Mouse (Mus musculus): ENCODE measurements around the gene Col4a4.
A peak's percentile ranks its signal among the peaks of the same experiment; 100 is the strongest.

The Col4a4 gene

DNA sequence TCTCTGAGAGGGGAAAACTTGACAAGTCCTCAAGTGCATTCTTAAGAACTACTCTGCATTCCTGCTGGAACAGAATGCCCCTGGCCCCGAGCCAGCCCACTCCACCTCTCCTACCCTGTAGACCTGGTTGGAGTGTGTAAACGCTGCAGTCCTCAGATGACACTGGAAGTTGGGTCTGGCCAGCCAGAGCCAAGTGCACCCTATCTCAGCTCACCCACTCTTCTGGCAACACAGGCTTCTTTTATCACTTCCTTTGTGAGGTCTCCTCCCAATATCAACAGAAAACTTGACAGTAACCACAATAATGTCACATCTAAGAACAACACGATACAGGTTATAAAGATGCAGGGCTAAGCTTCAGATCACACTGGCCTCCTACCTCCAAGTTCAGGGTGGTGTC, 8.7 kb downstream of the Col4a4 start:
- peak; percentile 13 for DNase-seq (ENCODE audit: low spot score)

DNA sequence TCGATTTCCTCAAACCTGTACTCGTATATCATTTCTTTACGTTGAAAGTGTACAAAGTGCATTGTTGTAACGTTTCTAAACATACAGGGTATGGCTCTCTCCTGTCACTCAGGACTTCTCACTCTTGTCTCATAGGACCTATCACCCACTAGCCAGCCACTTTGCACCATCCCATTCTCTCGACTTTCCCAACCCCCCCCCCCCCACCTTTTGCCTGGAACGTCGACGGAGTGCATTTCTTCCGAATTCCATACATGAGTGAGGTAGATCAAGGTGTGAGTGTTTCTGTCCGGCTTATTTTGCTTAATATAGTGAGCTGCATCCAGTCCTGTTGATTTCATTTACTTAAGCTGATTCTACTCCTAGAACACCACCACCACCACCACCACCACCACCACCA, 9.3 kb downstream of the Col4a4 start:
- DNase-seq (ENCODE audit: low spot score), result no peak

DNA sequence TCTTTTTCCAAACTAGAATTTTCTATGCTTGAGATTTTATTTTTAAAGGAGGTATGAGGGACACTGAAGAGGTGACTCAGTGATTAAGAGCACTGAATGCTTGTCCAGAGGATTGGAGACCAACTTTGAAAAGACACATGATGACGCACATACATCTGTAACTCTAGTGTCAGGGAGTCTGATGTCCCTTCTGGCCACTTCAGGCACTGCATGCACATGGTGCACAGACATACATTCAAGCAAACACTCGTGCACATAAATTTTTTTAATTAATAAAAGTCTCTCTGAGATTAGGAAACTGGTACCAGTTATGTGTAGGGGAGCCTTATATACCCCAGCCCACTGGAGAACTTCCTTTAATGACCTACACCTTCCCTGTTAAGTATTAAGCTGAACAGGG, 10.5 kb downstream of the Col4a4 start:
- DNase-seq (ENCODE audit: low spot score), result no peak

DNA sequence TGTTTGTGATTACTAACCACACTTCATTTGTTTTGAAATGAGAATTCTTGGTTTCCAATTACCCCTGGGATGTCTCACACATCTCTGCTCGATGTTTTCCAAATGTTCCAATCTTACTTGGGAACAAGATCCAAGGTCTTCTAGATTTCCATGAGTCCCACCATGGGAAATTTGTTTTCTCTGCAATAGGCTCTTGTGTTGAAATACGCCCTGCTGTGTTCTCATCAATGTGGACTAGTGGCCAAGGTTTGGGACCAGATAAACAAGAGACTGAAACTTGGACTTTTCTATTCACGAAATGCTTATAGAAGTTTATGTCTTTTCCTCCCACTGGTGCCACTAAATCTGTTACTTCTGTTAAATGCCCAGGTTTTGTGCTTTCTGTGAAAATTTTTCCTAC, 11.0 kb downstream of the Col4a4 start:
- DNase-seq (ENCODE audit: low spot score), result no peak

DNA sequence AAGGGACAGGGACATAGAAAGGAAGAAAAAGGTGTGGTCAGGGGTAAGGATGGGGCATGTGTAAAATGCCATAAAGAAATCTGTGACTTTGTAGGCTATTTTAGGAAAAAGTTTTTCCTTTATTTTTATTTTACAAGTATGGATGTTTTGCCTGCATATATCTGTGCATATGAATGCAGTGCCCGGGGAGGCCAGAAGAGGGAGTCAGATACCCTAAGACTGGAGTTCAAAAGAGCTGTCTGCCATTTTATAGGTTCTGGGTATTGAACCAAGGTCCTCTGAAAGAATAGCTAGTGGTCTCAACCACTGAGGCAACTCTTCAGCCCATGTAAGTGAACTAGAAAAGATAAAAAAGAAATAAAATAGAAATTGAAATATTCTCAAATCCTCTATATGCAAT, 14.9 kb downstream of the Col4a4 start:
- no peak for DNase-seq (ENCODE audit: low spot score)

DNA sequence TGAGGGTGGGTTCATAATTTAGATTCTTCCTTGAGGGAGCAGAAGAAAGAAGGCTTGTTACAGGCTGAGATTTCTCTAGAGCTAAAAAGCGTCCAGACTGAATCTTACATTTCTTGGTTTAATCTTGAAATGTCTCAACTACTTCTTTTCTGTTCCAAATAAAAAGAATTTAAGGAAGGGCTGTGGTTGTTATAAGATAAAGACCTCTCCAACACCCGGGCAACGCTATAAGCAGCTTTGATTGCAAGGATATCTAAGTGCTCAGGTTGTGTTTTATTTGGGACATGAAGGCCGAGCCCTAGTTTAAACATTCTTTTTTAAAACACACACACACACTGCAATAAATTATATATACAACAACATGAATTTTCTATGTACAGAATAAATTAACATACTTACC, 17.2 kb downstream of the Col4a4 start:
- DNase-seq (ENCODE audit: low spot score), result no peak

DNA sequence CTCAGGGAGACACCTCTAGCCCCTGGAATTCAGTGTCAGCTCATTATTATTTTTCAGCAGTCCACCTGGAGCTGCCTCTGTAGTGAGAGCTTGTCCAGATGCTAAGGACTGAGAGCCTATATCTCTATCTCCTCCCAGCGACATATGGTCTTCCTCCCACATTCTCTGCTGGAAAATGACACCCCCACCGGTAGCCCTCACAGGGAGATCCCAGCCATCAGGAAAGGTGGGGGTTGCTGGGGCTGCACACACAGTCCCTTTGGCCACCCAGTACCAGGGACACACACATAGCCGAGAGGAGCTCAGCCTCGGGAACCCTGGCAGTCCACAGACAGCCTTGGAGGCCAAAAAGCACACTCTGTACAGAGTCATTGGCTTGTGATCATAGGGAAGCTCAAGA, 26.4 kb downstream of the Col4a4 start:
- DNase-seq (ENCODE audit: low spot score), result no peak

DNA sequence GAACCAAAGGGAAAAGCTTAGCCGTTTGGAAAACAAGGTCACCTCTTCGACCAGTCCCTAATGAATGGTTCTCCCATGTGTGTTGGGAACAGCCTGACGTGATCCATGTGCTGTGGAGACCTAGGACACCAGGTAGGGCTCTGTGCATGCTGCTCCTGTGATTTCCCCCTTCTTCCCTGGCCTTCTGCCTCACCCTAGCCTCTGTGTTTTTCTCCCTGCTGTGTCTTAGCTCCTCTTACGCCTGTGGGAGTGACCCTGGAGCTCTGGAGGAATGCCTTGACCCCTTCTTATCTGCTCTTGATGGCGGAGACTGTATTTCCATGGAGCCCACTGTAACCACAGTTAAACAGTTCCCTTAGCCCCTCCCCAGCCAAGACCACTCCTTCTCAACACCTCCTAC, 31.8 kb downstream of the Col4a4 start:
- DNase-seq (ENCODE audit: low spot score), result no peak

DNA sequence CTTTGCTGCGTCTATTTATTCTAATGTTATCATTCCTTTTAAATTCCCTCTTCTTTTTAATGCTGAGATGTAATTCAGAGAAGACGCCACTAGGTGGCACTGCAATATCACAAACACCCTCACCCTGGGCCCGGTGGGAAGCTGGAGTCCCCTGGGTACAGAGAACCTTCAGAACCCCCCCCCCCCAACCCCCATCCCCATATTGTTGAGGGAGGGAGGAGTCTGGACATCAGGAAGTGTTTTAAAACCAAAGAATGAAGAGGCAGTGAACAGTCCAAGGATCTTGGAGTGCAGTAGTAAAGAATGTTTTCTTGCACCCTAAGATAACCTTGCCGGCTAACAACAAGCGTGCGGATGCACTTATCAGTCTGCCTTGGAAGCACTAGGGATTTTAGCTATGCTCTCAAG, 32.2 kb downstream of the Col4a4 start:
- DNase-seq (ENCODE audit: low spot score), result no peak

DNA sequence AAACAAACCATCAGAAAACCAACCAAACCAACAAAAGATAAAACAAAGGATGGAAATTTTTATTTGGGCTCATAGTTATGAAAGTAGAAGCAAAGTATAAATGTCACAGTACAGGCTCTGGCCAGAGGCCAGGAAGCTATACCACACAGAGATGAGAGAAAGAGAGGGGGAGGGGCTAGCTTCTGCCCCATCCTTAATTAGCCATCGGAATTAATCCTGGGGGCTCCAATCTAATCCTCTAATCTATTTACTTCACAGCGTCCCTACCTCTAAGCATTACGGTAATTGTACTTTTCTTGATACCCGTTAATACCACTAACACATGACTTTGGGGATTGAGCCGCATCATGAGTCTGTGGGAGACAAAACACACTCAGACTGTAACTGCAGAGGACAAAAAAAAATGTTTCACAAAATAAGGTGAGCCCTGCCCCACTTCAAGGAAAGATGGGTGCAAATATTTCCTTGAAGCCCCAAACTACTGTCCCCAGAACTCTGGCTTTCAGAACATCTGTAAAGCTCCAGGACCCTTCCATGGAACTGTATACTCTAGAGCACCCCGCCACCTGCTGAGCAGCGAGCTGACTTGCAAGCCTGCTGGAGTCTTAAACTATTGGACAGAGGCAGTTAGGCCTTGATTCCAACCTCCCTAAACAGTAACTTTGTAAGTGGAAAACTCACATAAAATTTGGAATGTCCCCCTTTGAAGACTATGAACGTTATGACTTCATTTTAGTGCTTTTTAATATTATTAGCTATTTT, 41.3 kb downstream of the Col4a4 start:
- DNase-seq (ENCODE audit: low spot score), result no peak

DNA sequence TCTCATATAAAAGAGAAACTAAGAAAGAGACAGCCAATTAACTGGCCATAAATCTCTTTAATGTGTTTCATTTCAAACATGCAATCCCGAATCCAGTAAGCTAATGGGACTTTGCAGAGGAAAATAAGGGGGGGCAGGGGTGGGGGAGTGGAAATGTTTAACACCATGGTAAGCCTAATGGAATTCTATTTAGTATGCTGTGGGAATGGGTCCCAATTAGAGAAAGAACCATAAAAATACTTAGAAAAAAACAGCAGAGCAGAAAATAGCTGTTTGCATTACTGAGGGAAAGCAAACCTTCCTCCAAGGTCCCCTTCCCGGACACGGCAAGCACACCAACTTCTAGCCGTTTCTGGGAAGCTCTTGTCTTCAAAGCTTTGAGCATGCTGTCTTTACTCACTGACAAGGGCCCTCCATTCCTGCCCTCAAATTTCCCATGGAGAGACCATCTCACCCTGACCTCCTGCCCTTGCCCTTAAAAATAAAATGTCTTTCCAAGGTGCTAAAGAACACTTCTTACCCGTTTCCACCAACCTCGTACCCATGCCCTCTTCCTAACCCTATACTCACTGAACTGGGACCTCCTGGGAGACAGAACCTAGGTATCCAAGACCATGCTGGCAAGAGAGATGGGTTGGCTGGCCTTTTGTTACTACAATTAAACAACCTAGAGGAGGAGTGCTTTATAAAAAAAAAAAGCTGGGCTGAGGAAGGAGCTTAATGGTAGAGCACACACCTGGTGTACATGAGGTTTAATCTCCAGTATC, 42.0 kb downstream of the Col4a4 start:
- no peak for DNase-seq (ENCODE audit: low spot score)

DNA sequence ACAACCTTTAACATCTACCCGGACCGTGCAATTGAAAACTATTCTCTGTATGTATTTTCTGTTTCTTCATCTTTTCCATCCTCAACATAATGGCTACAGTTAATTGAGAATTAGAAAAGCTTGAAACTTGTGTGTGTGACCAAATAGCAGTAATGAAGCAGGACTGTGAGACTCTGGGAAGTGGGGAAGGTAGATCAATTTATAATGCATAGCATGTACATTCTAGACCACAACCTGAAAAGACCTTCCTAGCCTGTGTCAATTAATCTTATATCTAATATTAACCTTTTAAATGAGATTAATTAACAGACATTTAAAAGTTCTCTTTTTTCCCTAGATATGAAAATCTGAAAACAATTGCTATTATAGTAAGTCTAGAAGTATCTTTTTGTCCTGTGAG, 42.7 kb downstream of the Col4a4 start:
- no peak for DNase-seq (ENCODE audit: low spot score)

DNA sequence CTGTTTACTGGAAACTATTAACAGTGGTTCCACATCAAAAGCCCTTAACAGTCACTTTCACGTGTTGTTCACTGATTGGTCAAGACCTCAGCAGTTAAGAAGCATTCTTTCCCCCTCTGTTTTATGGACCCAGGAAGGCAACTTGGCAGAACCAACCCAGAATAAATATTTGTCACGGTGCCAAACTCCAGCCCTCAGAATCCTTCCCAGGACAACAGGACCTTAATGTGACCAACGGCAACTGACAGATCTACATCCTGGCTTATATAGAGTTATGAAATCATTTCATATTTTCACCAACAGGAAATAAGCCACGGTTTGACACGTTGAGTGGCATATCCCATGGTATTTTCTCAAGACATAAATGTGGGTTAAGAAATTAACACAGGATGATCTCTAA, 46.6 kb downstream of the Col4a4 start:
- DNase-seq (ENCODE audit: low spot score), result no peak

DNA sequence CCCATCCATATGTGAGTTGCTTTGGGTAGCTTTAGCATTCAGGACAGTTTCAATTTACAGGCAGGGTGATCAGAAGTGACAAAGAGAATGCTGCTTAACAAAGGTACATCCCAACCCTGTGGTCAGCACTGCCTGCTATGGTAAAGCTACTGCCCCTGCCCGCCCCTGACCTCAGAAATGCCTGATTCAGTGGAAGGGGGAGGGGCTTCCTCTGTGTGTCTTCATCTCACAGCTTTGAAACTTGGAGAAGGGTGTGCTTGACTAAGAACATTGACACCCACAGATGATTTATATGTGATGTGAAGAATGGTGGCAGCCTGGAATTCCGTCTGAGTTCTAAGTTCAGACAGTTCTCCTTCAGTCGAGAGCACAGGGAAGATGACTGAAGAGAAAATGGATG, 48.8 kb downstream of the Col4a4 start:
- no peak for DNase-seq (ENCODE audit: low spot score)

DNA sequence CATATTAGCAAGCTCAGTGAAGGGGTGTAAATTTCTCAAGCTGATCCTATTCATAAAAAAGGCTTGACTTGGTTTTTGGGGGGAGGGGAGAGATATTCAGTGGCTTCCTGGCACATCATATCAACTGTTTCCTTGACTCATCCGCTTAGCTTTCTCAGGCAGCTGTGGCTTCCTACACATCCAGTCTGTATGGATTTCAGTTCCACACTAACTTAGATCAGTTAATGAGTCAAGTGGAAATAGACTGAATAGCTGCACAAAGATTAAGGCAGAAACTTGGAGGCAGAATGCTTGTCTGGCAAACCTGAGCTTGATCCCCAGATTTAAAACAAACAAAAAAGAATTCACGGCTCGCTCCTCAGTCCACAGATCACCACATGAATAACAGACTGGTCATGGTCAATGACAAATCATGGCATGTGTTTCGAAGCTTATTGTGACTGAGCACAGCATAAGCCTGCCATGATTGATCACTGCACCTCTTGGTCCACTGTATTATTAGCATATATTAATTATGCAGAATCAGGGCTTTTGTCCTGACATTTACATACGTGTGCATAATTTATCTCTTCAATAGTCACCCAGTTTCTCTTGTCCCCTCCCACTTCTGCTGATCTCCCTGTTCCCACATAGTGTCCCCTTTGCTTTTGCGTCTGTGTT, 50.0 kb downstream of the Col4a4 start:
- no peak for DNase-seq (ENCODE audit: low spot score)

DNA sequence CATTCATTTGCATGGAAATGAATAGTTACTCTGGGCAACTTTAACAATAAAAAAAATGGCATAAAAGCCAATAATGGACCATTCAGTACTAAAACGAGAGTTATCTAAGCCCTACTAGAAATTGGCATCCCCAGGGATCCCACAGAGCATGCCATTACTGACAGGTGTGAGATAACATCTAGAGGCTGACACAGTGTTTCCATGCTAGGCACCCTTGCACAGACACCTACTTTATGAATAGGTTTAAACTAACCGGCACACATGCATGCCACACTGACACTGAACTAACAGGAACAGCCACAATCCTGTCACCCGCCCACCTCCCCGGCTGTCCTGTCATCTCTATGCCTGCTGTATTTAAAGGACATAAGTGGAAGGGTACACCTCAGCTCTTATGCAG, 58.7 kb downstream of the Col4a4 start:
- no peak for DNase-seq (ENCODE audit: low spot score)

DNA sequence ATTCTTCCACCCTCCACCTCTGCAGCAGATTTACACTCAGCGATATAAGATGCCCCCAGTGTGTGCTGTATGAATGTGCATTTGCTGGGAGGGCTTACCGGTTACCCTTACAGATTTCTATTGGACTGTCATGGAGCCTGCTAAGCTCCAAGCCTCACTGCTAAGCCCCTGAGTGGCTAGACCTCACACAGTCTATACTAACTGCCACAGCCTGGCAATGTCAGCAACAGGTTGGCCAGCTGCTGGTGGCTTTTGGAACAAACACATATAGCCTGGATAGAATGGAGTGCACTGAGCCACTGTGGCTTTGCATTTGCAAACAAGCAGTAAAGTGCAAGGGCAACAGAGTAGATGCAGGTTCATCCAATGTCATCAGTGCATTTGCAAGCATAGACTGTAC, 94.7 kb downstream of the Col4a4 start:
- DNase-seq (ENCODE audit: low spot score), result no peak

DNA sequence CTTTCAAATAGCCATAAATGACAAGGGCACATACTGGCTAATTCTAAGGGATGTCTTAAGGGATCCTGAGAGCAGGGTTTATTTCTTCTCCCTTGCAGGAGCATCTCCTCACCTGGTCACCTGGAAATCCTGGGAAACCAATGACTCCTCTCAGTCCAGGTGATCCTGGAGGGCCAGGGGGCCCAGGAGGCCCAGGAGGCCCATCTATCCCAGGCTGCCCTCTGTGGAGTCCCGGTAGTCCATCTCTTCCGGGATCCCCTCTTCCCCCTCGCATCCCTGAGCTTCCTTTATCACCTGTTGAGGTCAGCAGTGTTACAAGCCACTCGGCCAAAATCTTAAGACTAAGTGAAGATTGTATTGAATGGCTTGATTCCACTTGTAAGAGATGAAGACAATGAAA, 100.3 kb downstream of the Col4a4 start:
- DNase-seq (ENCODE audit: low spot score), result no peak

DNA sequence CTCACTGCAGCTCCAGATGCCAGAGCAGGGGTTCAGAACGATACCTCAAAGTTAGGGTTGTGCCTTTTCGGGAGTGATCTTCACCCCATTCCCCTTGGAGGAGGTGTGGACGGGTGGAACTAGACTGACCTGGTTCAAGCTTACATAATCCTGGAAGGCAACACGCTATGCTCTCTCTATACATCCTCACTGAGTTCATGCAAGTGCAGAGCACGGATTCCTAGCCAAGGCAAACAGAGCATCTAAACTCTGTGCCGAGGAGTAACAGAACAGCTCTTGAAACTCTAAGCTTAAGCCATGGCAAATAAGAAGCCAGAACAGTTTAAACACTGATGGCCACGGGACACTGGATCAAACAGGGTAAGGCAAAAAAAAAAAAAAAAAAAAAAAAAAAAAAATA, 104.3 kb downstream of the Col4a4 start:
- no peak for DNase-seq (ENCODE audit: low spot score)

DNA sequence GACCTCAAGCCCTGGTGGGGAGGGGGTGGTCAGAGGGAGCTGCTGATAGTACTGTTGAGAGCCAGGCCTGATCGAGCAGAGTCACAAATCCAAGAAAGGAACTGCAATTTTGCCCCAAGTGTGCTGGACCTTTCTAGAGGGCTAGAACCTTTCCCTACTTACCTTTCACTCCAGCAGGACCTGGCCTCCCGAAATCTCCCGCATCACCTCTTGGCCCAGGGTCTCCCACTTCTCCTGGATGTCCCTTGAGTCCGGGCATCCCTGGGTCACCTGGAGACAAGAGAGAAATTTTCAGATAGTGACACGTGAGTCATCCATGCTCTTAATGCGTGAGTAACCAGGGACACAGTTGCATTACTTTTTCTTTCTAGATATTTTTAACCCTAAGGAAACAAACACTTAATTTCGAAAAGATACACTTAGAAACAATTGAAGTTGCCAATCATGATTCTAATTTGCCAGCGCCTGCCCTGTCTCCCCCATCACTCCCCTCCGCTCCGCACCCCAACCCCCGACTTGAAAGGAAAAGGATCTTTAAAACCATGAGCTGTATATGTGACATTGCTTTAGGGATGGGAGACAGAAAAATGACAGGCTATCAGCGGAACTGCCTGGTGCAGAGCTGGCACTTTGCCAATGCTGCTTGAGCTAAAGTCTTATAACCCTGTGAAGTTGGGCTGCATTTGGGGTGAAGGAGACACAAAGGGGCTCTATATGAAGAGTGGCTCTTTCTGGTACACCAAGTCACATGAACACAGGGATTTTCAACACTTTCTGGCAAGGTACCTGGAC, 106.8 kb downstream of the Col4a4 start:
- DNase-seq (ENCODE audit: low spot score), result no peak

DNA sequence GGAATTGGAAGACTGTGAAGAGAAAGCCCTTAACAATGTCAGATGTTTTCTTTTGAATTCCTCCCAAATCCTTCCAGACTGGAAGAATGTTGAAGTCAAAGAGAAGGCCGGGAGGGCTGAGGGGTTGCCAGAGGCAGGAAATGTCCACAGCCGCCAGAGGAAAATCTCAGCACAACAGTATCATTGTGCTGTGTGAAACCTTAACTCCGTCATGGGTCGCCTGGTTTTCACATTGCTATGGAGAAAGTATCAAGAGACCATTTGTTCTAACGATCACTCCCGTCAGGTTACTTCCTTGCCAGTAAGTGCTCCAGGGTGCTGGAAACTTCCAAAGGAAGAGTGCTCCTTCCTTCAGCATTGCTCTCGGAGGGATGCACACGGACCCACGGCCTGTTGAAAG, 109.9 kb downstream of the Col4a4 start:
- no peak for DNase-seq (ENCODE audit: low spot score)

DNA sequence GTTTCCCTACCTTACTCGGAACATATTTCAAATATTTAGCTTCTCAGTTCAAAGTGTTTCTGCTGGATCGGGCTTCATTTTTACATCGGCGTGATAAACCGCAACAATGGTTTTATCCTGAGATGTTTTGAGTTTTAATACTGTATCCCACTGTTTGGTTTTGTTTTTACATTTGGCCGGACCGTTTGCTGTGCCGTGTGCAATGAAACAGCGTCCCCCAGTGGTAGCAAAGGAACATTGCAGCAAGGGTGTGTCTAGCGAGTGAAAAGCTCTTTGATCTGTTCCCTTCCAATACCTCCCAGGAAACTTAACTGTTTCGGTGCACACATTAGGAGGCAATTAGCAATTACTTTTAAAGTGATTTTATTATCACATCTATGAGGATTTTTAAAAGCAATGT, 110.4 kb downstream of the Col4a4 start:
- no peak for DNase-seq (ENCODE audit: low spot score)

DNA sequence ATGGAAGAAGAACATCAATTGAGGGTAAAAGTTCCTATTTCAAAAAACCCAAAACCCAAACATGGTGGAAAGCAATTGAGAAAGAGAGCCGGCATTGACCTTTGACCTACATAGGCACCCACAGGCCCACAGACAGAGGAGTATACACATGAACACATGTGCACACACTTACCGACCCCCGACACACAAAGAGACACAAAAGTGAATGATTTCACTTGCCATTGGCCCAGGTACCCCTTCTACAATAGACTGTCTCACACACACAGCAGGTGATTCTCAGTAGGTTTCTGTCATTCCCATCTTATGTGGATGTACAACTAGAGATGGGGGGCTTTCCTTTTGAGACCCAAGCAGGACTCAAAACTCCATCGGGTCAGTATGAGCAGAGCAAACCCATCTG, 110.8 kb downstream of the Col4a4 start:
- DNase-seq (ENCODE audit: low spot score), result no peak
